Mouse (Mus musculus): ENCODE results near the gene Fbxo7.

- TF ChIP-seq CTCF (IDR thresholded peaks at IDR 0.05; ENCODE audit: low read depth) (no peak), EP300 (IDR thresholded peaks at IDR 0.05; ENCODE audit: low read depth) (no peak)
These were observed 52.4 kb downstream of the Fbxo7 start for GRCm38 (mm10) chr10:86074134-86074533.
